ENCODE assay signal across 37 mouse cellular contexts in genomic region chr2:69234976-69235678, GRCm38 (mm10). TPM values are rescaled to one million over a fixed set of nuclear protein-coding genes. Genes with fewer than 3 reads are reported as not detected.
DNase-seq lines count a peak whose midpoint lies in the region; ATAC-seq lines count a peak whose summit lies in the region.
"Had no signal": no experiment of that assay in that cellular context is flagged by ENCODE, and none has a peak within 500 bp of the region (broad histone marks: within the 10 kb centered on the region; RNA-seq: fewer than 3 reads in every experiment).

No protein-coding gene starts in this region.

- no peak overlapping the region for H3K4me2 ChIP-seq in forebrain, embryonic 11.5 days (ENCODE audit: low read depth, low read length, severe bottlenecking)
- no peak overlapping the region for H3K4me2 ChIP-seq in forebrain, embryonic 15.5 days (replicated peaks)
- H3K4me2 ChIP-seq: embryonic facial prominence, embryonic 12.5 days; heart, embryonic 13.5 days; intestine, embryonic 15.5 days; limb, embryonic 13.5 days; liver, embryonic 11.5 days; lung, embryonic 15.5 days had no signal

- H3K9ac ChIP-seq in forebrain, embryonic 11.5 days (ENCODE audit: low read length), result no peak overlapping the region
- no peak overlapping the region for H3K9ac ChIP-seq in forebrain, embryonic 15.5 days (replicated peaks)
- H3K9ac ChIP-seq: embryonic facial prominence, embryonic 12.5 days; heart, embryonic 13.5 days; intestine, embryonic 15.5 days; limb, embryonic 13.5 days; lung, embryonic 15.5 days had no signal

- DNase-seq in forebrain, embryonic 11.5 days (ENCODE audit: low spot score), result no peak
- no peak for DNase-seq in forebrain, embryonic 10.5 days (ENCODE audit: extremely low spot score, low spot score)
- peak; percentile 61 for DNase-seq in Muller cell, postnatal 12 days (ENCODE audit: inconsistent ontology term)
- peak; percentile 56 for DNase-seq in retina, embryonic 14.5 days (ENCODE audit: low spot score)
- DNase-seq in gastrocnemius, postnatal 4 days (ENCODE audit: low spot score in 2 of 2), result no peak
- DNase-seq in left cerebral cortex, postnatal 4 days, result no peak
- no peak for DNase-seq in heart, postnatal 4 days
- DNase-seq: adrenal gland, adult 8-10 months; cerebellum, adult 8-10 months; cerebellum, postnatal 36 days; heart, postnatal 10 days; kidney, adult 8-10 months; kidney, postnatal 10 days; layer of hippocampus, adult 9-11 months; right cerebral cortex, adult 18-20 months; spleen, adult 18-20 months; thymus, adult 2 months; thymus, postnatal 36 days had no signal

- WGBS in forebrain, embryonic 11.5 days, result 46% methylated on average over 5 of the region's 5 CpGs
- WGBS in forebrain, embryonic 10.5 days, result 70% methylated on average over 5 of the region's 5 CpGs
- WGBS in forebrain, embryonic 15.5 days, result 9% methylated on average over 5 of the region's 5 CpGs

- H3K9me3 ChIP-seq in forebrain, embryonic 11.5 days (ENCODE audit: control insufficient read depth, low read length), result no peaks in the 10 kb centered on the region
- H3K9me3 ChIP-seq in forebrain, embryonic 10.5 days, result no peaks in the 10 kb centered on the region
- no peaks in the 10 kb centered on the region for H3K9me3 ChIP-seq in forebrain, embryonic 15.5 days
- H3K9me3 ChIP-seq: embryonic facial prominence, embryonic 12.5 days; heart, embryonic 13.5 days; intestine, embryonic 15.5 days; limb, embryonic 13.5 days; lung, embryonic 15.5 days had no signal

- no peaks in the 10 kb centered on the region for H3K36me3 ChIP-seq in forebrain, embryonic 11.5 days (ENCODE audit: control insufficient read depth, insufficient read depth, low read length)
- H3K36me3 ChIP-seq in forebrain, embryonic 10.5 days (replicated peaks), result no peaks in the 10 kb centered on the region
- no peaks in the 10 kb centered on the region for H3K36me3 ChIP-seq in forebrain, embryonic 15.5 days
- H3K36me3 ChIP-seq: embryonic facial prominence, embryonic 12.5 days; heart, embryonic 13.5 days; intestine, embryonic 15.5 days; limb, embryonic 13.5 days; lung, embryonic 15.5 days had no signal

- H3K4me3 ChIP-seq in forebrain, embryonic 11.5 days (ENCODE audit: low read depth, low read length), result no peak overlapping the region
- H3K4me3 ChIP-seq in forebrain, embryonic 10.5 days, result no peak overlapping the region
- no peak overlapping the region for H3K4me3 ChIP-seq in forebrain, embryonic 15.5 days
- H3K4me3 ChIP-seq: embryonic facial prominence, embryonic 12.5 days; heart, embryonic 13.5 days; intestine, embryonic 15.5 days; limb, embryonic 13.5 days; lung, embryonic 15.5 days had no signal

- peak; percentile 91 for ATAC-seq in forebrain, embryonic 11.5 days (replicated peaks; ENCODE audit: low FRiP score)
- peak; percentile 94 for ATAC-seq in forebrain, embryonic 15.5 days (replicated peaks)
- ATAC-seq: hindbrain, postnatal 0 days; intestine, embryonic 15.5 days had no signal

- H3K27me3 ChIP-seq in forebrain, embryonic 11.5 days (ENCODE audit: control insufficient read depth, insufficient read depth, low read length), result peaks cover 2% of the 10 kb centered on the region; the same call in 1 of the 2 replicates
- peaks cover 25% of the 10 kb centered on the region; the same call in 1 of the 2 replicates for H3K27me3 ChIP-seq in forebrain, embryonic 10.5 days (ENCODE audit: poor library complexity, severe bottlenecking)
- H3K27me3 ChIP-seq in forebrain, embryonic 15.5 days, result no peaks in the 10 kb centered on the region
- H3K27me3 ChIP-seq: CH12.LX; embryonic facial prominence, embryonic 12.5 days; heart, embryonic 13.5 days; intestine, embryonic 15.5 days; limb, embryonic 13.5 days; lung, embryonic 15.5 days had no signal

- H3K27ac ChIP-seq in forebrain, embryonic 11.5 days (ENCODE audit: low read depth, low read length), result no peak overlapping the region
- H3K27ac ChIP-seq in forebrain, embryonic 10.5 days, result no peak overlapping the region
- 0 out of 2 replicates have a peak overlapping the region, but pooled peaks have one; percentile 23 for H3K27ac ChIP-seq in forebrain, embryonic 15.5 days (replicated peaks)
- H3K27ac ChIP-seq: embryonic facial prominence, embryonic 12.5 days; heart, embryonic 13.5 days; hindbrain, postnatal 0 days; intestine, embryonic 15.5 days; limb, embryonic 13.5 days; lung, embryonic 15.5 days; stomach, postnatal 0 days had no signal

- H3K4me1 ChIP-seq in forebrain, embryonic 11.5 days (replicated peaks; ENCODE audit: control insufficient read depth, insufficient read depth, low read length), result no peaks in the 10 kb centered on the region
- peaks cover 4% of the 10 kb centered on the region; the same call in 1 of the 2 replicates for H3K4me1 ChIP-seq in forebrain, embryonic 10.5 days
- peaks cover 3% of the 10 kb centered on the region; the same call in 1 of the 2 replicates for H3K4me1 ChIP-seq in forebrain, embryonic 15.5 days
- H3K4me1 ChIP-seq: embryonic facial prominence, embryonic 12.5 days; heart, embryonic 13.5 days; intestine, embryonic 15.5 days; limb, embryonic 13.5 days; lung, embryonic 15.5 days had no signal

- intact Hi-C loops in left cerebral cortex, postnatal 4 days (cut with DNase I), result no loop called here

RNA-seq across cellular contexts. Expression of gene G6pc2, which starts 24.3 kb away (rescaled TPM):
- not detected in 2 replicates for polyA plus RNA-seq in forebrain, embryonic 11.5 days (2014; fragmentation: Nextera tagmentation; extraction: Ambion mirVana)
- not detected in 2 replicates for polyA plus RNA-seq in forebrain, embryonic 10.5 days (2016; fragmentation: Nextera tagmentation; extraction: Ambion mirVana)
- polyA plus RNA-seq in forebrain, embryonic 15.5 days (2015; fragmentation: Nextera tagmentation; extraction: Ambion mirVana), result not detected in 2 replicates
- total RNA-seq in gastrocnemius, postnatal 4 days (2021), result not detected
- not detected for total RNA-seq in left cerebral cortex, postnatal 4 days (2021)
- not detected for total RNA-seq in heart, postnatal 4 days (2021)
- total RNA-seq: adrenal gland, adult 8-10 months; CH12.LX; gastrocnemius, adult 8-10 months; heart, adult 8-10 months; heart, postnatal 10 days; left cerebral cortex, adult 18-20 months; left cerebral cortex, postnatal 25 days; megakaryocyte progenitor cell, adult 5-6 weeks had no signal
- polyA plus RNA-seq: C2C12; gonadal fat pad, adult 2 months; heart, embryonic 13.5 days; large intestine, adult 2 months; limb, embryonic 13.5 days; liver, embryonic 11.5 days; liver, embryonic 16.5 days; lung, embryonic 15.5 days; stomach, postnatal 0 days; thymus, adult 2 months had no signal

RNA-seq across cellular contexts. Expression of gene Spc25, which starts 29.1 kb away (rescaled TPM):
- polyA plus RNA-seq in forebrain, embryonic 11.5 days (2014; fragmentation: Nextera tagmentation; extraction: Ambion mirVana), result 241 and 280 TPM in 2 replicates
- 219 and 224 TPM in 2 replicates for polyA plus RNA-seq in forebrain, embryonic 10.5 days (2016; fragmentation: Nextera tagmentation; extraction: Ambion mirVana)
- polyA plus RNA-seq in forebrain, embryonic 15.5 days (2015; fragmentation: Nextera tagmentation; extraction: Ambion mirVana), result 101 and 105 TPM in 2 replicates
- total RNA-seq in gastrocnemius, postnatal 4 days (2021), result 10 to 100 TPM; 15.3 to 16.9 TPM
- total RNA-seq in left cerebral cortex, postnatal 4 days (2021), result 1 to 10 TPM; 6.8 to 7.9 TPM
- total RNA-seq in heart, postnatal 4 days (2021), result 10 to 100 TPM; 50.1 to 52.5 TPM

Comparison
In these comparisons a context has a peak if more than half of its experiments do, and no peak if none do; other contexts are left out.
1. DNase-seq: peak in Muller cell, postnatal 12 days (single experiment) and retina, embryonic 14.5 days (single experiment); none in forebrain, embryonic 11.5 days (single experiment), forebrain, embryonic 10.5 days (single experiment), gastrocnemius, postnatal 4 days (0 of 2), left cerebral cortex, postnatal 4 days (single experiment) and heart, postnatal 4 days (single experiment).